Mouse (Mus musculus) layer of hippocampus, adult 2 months (tissue): ENCODE measurements around the gene Efcc1. TPM values are rescaled to one million over a fixed set of nuclear protein-coding genes. Genes with fewer than 3 reads are reported as not detected.

Experiments
- DNase-seq, 2 experiments: peaks; one replicate each; pipeline ENCODE4 v3.0.0; 2022; ENCODE audit warnings: low spot score in 2 of 2
- H3K27ac ChIP-seq: fragments of 200-600 bp; 2 replicates; pipeline ENCODE4 v1.8.1; 2022
- H3K4me3 ChIP-seq: fragments of 200-600 bp; 2 replicates; pipeline ENCODE4 v1.8.1; 2022; ENCODE audit warnings: mild to moderate bottlenecking
- CTCF ChIP-seq: fragments of 200-600 bp; conservative IDR thresholded peaks from 2 replicates; pipeline ENCODE4 v1.8.1; 2022; ENCODE audit warnings: antibody characterized with exemption, mild to moderate bottlenecking, moderate library complexity
- total RNA-seq, 2 experiments: library from RNA; stranded (reverse); gene quantifications; 2 replicates each; pipeline ENCODE4 v1.2.3; 2021

Efcc1 gene
- total RNA-seq, 2 experiments from 2014 or later, result 3.7 to 4.3 TPM

DNA sequence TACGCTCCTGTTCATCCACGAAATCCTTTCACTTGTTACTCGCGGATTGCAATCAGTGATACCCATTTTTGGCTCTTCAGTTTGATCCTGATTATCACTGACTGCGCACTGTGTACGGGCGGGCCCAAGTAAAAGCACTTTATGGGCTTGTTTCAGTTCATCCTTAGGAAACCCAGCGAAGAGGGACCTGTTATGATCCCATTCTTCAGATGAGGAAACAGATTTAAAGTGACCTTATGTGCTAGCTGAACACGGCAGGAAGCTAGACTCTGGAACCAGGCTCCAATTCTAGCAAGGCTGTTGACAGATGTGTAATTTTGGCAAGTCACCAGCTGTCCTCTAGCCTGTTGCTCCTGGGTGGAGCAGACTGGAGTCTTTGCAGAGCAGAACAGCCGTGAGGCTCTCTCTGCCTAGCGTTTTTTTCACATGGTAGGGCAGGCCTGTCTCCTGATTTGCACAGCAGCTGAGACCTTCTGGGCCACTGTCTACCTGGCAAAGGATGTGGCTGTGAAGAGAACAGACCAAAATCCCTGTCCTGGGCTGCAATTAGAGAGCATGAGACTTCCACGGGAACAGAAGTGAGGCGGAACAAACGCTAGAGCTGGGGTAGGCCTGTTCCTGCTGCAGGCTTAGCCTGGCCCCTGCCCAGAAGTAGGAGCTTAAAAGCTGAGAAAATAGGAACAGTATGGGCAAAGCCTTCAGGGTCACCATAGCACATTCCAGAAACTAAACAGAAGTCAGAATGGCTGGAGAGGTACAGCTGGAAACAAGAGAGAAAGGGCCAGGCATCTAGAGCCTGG lies 2.7 kb downstream of the Efcc1 start:
- no peak for TF ChIP-seq CTCF
- DNase-seq, result no peak
- no peak overlapping the region for H3K27ac ChIP-seq
- H3K4me3 ChIP-seq, result peak overlapping the region; percentile 49

GRCm38 (mm10) chr6:87734136-87734535 lies 3.5 kb downstream of the Efcc1 start:
- Histone ChIP-seq H3K27ac (no peak overlapping the region), H3K4me3 (no peak overlapping the region)
- no peak for TF ChIP-seq CTCF
- no peak for DNase-seq

- H3K4me3 ChIP-seq, result no peak overlapping the region
- no peak for DNase-seq
- H3K27ac ChIP-seq, result no peak overlapping the region
- TF ChIP-seq CTCF, result no peak
Observed at GRCm38 (mm10) chr6:87736923-87737322, 6.3 kb downstream of the Efcc1 start.

DNA sequence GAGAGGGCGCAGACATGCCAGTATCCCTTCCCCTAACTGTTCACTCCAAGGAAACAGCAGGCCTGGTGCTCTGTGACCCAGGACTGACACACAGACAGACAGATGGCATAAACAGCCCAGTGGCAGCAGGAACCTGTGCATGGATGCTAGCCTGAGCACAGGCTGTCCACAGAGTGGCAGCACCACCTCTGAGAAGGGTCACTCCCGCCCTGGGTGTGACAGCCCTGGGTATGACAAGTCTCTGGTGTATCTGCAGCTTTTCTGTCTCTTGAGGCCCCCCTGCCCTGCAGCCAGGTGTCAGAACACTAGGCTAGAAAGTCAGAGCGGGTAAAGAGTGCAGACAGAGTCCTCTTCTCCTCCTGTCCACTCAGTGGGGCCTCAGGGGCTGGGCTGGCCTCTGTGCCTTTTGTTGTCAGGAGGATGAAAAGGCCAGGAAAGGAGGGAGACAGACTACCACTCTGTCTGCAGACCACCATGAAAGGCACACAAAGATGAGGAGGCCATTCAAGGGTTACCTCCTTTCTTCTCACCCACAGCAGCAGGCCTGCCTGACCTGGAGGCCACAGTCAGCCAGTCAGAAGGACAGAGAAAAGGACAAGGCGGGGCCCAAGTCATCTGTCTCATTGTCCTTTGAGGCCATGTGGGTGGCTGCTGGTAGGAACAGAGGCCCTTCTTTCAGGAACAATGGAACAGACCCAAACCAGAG lies 7.4 kb downstream of the Efcc1 start:
- 0 out of 2 replicates have a peak, but pooled peaks have one; percentile 12 for TF ChIP-seq CTCF
- Histone ChIP-seq H3K27ac (no peak overlapping the region), H3K4me3 (no peak overlapping the region)
- no peak for DNase-seq

DNA sequence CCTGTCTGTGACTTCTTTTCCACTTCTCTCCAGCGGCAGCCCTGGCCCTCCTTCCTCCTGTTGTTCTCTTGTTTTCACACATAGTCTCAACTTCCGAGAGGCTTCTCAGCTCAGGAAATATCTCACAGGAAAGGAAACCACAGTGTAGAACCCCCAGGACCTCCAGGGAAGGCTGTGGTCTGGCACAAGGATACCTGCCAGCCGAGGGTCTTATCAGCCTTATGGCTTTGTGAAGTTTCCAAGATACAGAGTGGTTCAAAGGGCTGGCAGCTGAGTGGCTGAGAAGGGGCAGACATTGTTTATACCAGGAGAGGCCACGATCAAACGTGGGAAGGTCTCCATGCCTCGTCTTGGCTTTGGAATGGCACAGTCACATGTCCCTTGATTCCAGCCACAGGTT lies 9.2 kb downstream of the Efcc1 start:
- Histone ChIP-seq H3K27ac (no peak overlapping the region), H3K4me3 (no peak overlapping the region)
- no peak for DNase-seq
- no peak for TF ChIP-seq CTCF

GRCm38 (mm10) chr6:87740496-87740895 lies 9.8 kb downstream of the Efcc1 start:
- no peak for DNase-seq
- no peak overlapping the region for H3K4me3 ChIP-seq
- TF ChIP-seq CTCF, result no peak
- H3K27ac ChIP-seq, result no peak overlapping the region

DNA sequence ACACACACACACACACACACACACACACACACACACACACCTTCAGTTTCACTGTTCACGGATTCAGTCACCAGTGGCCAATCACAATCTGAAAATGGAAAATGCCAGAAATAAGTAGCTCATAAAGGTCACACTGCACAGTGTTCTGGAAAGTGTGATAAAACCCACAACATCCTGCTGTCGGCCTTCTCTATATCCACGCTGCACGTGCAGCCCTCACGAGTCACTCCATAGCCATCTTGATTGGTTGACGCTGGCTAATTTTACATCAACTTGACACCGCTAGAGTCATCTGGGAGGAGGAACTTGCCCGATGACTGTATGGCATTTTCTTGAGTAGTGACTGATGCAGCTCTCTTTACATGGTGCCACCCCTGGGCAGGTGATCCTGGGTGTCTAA lies 11.3 kb downstream of the Efcc1 start:
- Histone ChIP-seq H3K4me3 (no peak overlapping the region), H3K27ac (no peak overlapping the region)
- TF ChIP-seq CTCF, result no peak
- DNase-seq, result no peak

DNA sequence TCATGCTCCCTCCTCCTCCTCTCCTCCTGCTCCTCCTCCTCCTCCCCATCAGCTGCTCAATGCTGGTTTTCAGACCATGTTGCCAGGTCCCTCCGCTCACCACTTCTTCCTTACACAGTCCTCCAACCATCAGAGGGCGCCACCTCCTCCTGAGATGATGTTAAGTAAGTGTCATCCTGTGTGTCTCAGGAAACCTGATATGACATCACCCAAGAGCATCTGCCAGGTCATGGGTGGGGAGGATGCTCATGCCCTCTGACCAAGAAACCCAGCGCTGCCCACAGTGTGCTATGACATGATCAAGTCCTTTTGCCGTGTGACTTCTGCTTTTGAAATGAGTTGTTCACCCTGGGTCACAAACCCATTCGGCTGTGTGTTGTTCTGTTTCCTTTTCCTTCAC lies 12.1 kb downstream of the Efcc1 start:
- no peak overlapping the region for H3K4me3 ChIP-seq
- no peak overlapping the region for H3K27ac ChIP-seq
- DNase-seq, result peak in 1 of 2 experiments; percentile 23
- peak; percentile 54 for TF ChIP-seq CTCF

GRCm38 (mm10) chr6:87743281-87743680 lies 12.6 kb downstream of the Efcc1 start:
- no peak overlapping the region for H3K4me3 ChIP-seq
- no peak for TF ChIP-seq CTCF
- no peak for DNase-seq
- no peak overlapping the region for H3K27ac ChIP-seq

DNA sequence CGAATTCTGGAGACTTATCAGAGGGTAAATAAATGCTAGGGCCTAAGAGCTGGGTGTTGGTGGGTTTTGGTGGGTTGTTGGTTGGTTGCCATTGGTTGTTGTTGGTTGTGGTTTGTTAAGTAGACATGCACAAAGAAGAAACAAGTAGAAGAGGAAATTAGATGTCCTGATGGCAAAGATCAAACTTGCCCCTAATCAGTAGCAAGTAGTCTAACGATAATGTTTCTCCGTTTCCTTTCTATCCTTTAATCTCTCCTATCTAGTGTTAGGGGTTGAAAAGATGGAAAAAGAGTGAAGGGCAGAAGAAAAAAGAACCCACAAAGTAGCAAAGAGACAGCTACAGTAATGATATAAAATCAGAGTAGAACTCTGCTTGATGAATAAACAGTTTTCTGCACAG lies 14.0 kb downstream of the Efcc1 start:
- no peak overlapping the region for H3K4me3 ChIP-seq
- no peak for DNase-seq
- no peak overlapping the region for H3K27ac ChIP-seq
- TF ChIP-seq CTCF, result no peak

DNA sequence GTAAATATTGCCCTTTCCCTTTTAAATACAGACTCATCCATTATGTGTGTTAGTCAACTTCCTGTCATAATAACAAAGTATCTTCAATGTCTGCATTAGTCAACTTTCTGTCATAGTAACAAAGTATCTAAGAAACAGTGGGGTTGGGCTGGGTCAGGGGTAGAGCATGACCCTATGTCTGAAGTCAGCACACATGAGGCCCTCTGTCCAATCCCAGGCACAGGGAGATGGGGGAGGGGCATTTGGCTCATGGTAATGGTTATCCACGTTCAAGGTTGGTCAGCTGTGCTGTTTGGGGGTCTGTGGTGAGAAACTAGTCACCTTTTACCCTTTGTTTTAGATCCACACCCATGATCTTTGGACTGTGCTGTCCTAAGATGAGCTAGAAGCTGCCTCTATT lies 14.6 kb downstream of the Efcc1 start:
- TF ChIP-seq CTCF, result no peak

GRCm38 (mm10) chr6:87746059-87746458 lies 15.4 kb downstream of the Efcc1 start:
- no peak overlapping the region for H3K4me3 ChIP-seq
- no peak for TF ChIP-seq CTCF
- no peak overlapping the region for H3K27ac ChIP-seq
- no peak for DNase-seq

More for the DNA sequence above, 14.6 kb downstream of the Efcc1 start:
- H3K27ac ChIP-seq, result no peak overlapping the region
- no peak overlapping the region for H3K4me3 ChIP-seq
- DNase-seq, result no peak

DNA sequence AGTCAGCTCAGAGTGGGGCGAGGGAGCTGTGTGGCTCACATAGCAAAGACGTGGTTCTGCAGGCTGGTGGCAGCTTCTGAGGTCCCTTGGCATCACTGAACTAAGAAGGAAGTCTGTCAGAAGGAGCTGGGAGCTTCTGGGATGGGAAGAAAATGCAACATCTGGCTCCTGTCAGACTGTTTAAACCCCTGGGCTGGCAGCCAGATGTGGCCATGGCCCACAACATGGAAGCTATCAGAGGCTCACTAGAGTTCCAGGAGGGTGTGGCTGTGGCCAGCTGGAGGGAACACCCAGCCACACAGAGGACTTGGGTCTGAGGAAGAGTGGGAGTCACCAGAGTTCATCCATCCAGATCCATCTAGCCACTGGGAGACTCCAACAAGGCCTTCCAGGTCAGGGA lies 16.2 kb downstream of the Efcc1 start:
- Histone ChIP-seq H3K27ac (no peak overlapping the region), H3K4me3 (no peak overlapping the region)
- no peak for DNase-seq
- TF ChIP-seq CTCF, result no peak

DNA sequence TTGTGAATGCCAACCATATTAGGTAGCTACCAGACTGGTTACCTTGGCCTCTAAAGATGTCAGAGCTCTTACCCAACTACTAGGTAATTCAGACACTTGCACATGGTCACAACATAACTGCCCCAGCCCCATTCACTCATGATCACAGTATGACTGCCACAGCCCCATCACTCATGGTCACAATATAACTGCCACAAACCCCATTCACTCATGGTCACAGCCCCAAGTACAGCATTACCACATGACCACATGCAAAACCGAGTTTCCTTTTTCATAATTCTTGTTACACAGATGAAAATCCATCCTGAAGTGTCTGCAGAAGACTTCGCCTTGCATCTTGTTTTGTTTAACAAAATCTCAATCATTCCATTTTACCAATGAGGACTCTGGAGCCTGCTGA lies 17.4 kb downstream of the Efcc1 start:
- no peak overlapping the region for H3K27ac ChIP-seq
- DNase-seq, result no peak
- TF ChIP-seq CTCF, result no peak
- H3K4me3 ChIP-seq, result no peak overlapping the region
